Mouse (Mus musculus): Measurements from ENCODE around the gene Fscn2.
"Not testable (repeated sequence)": the region's sequence is repeated elsewhere in the genome, so short reads cannot be mapped to it uniquely, and the experiment has no call there.

DNA sequence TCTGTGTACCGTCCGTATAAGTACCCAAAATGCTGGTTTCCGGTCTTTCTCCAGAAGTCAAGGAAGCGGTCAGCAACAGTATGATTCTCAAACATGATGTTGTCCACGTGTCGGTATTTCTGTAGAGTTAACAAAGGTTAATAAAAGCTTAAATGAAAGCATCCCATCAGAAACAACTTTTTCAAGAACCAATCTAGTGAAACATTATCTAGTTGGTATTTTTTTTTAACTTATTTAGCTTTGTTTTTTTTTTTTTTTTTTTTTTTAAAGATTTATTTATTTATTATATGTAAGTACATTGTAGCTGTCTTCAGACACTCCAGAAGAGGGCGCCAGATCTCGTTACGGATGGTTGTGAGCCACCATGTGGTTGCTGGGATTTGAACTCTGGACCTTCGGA, 52.3 kb downstream of the Fscn2 start:
- TF ChIP-seq CTCF (IDR thresholded peaks at IDR 0.05; ENCODE audit: low read depth, low read length); POLR2A (IDR thresholded peaks at IDR 0.05; ENCODE audit: insufficient read depth, low read length): not testable (repeated sequence)
